8 mouse cellular contexts compared by ENCODE assay signal in the genomic region with DNA sequence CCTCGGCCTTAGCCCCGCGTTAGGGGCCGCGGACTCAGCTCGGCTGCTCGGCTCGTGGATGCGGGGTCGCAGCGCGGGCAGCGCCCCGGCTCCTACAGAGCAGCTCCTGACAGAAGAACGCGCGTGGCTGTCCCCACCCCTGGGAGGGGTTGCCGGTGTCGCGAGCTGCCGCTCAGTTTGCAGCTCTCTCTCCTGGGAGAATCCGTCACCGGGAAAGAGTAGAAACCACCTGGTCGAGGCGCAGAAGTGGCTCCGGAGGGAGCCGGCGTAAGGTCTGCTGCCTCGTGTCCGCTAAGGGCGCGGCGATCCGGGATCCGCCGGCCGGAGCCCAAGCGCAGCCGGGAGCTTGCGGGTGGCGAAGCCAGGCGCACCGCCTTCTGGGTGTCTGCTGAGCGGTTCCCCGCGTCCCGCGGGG. TPM values are rescaled to one million over a fixed set of nuclear protein-coding genes. Genes with fewer than 3 reads are reported as not detected.
DNase-seq lines count a peak whose midpoint lies in the region; ATAC-seq lines count a peak whose summit lies in the region.

No protein-coding gene starts in this region.

- H3K27me3 ChIP-seq in kidney, embryonic 14.5 days (ENCODE audit: control insufficient read depth, insufficient read depth, low read length) = no peaks in the 10 kb centered on the region; the same call in none of the 2 replicates
- 0 out of 2 replicates have a peak, but pooled peaks cover 3% of the 10 kb centered on the region for H3K27me3 ChIP-seq in forebrain, embryonic 16.5 days (replicated peaks; ENCODE audit: control insufficient read depth, insufficient read depth, low read length)
- H3K27me3 ChIP-seq in liver, embryonic 12.5 days (replicated peaks) = no peaks in the 10 kb centered on the region; the same call in 1 of the 2 replicates
- 0 out of 2 replicates have a peak, but pooled peaks cover 2% of the 10 kb centered on the region for H3K27me3 ChIP-seq in stomach, embryonic 14.5 days (ENCODE audit: control insufficient read depth, insufficient read depth, low read length)

- H3K4me3 ChIP-seq in kidney, embryonic 14.5 days (ENCODE audit: low read length) = peak overlapping the region; percentile 45
- peak overlapping the region; percentile 75 for H3K4me3 ChIP-seq in forebrain, embryonic 16.5 days (replicated peaks; ENCODE audit: low read length)
- peak overlapping the region; percentile 95 for H3K4me3 ChIP-seq in liver, embryonic 12.5 days
- H3K4me3 ChIP-seq in stomach, embryonic 14.5 days (ENCODE audit: low read depth, low read length) = peak overlapping the region; percentile 79

- H3K4me1 ChIP-seq in kidney, embryonic 14.5 days (ENCODE audit: control insufficient read depth, insufficient read depth, low read length) = no peaks in the 10 kb centered on the region
- peaks cover 23% of the 10 kb centered on the region for H3K4me1 ChIP-seq in forebrain, embryonic 16.5 days (replicated peaks; ENCODE audit: control insufficient read depth, insufficient read depth, low read length)
- peaks cover 60% of the 10 kb centered on the region for H3K4me1 ChIP-seq in liver, embryonic 12.5 days
- no peaks in the 10 kb centered on the region; the same call in 1 of the 2 replicates for H3K4me1 ChIP-seq in stomach, embryonic 14.5 days (ENCODE audit: control insufficient read depth, insufficient read depth, low read length)

- no peak overlapping the region; the same call in 1 of the 2 replicates for H3K27ac ChIP-seq in kidney, embryonic 14.5 days (ENCODE audit: low read depth, low read length)
- peak overlapping the region; percentile 99 for H3K27ac ChIP-seq in forebrain, embryonic 16.5 days (ENCODE audit: low read length)
- H3K27ac ChIP-seq in liver, embryonic 12.5 days = peak overlapping the region; percentile 98
- H3K27ac ChIP-seq in stomach, embryonic 14.5 days (ENCODE audit: low read length) = peak overlapping the region; percentile 41; the same call in 1 of the 2 replicates

- peak overlapping the region; percentile 67 for H3K9ac ChIP-seq in kidney, embryonic 14.5 days (ENCODE audit: low read depth, low read length)
- H3K9ac ChIP-seq in forebrain, embryonic 16.5 days (replicated peaks; ENCODE audit: low read depth, low read length) = peak overlapping the region; percentile 80
- H3K9ac ChIP-seq in liver, embryonic 12.5 days = peak overlapping the region; percentile 98
- peak overlapping the region; percentile 60 for H3K9ac ChIP-seq in stomach, embryonic 14.5 days (replicated peaks; ENCODE audit: low read depth, low read length)

- peak overlapping the region; percentile 99 for H3K4me2 ChIP-seq in kidney, embryonic 14.5 days (replicated peaks; ENCODE audit: low read depth, low read length)
- peak overlapping the region; percentile 75 for H3K4me2 ChIP-seq in forebrain, embryonic 16.5 days (ENCODE audit: low read length)
- peak overlapping the region; percentile 95 for H3K4me2 ChIP-seq in liver, embryonic 12.5 days
- peak overlapping the region; percentile 100 for H3K4me2 ChIP-seq in stomach, embryonic 14.5 days (replicated peaks; ENCODE audit: low read depth, low read length)

- under 1% methylated on average over 46 of the region's 48 CpGs for WGBS in kidney, embryonic 14.5 days
- WGBS in forebrain, embryonic 16.5 days = 0% methylated on average over 48 of the region's 48 CpGs
- WGBS in liver, embryonic 12.5 days (ENCODE audit: insufficient replicate concordance) = under 1% methylated on average over 45 of the region's 48 CpGs
- WGBS in stomach, embryonic 14.5 days = under 1% methylated on average over 48 of the region's 48 CpGs

- no peak for DNase-seq in kidney, adult 11 months
- peak; percentile 72 for DNase-seq in R1 (ENCODE audit: low read depth, low spot score)
- no peak for DNase-seq in left cerebral cortex, adult 8-10 months (ENCODE audit: low spot score in 2 of 2)

- peak; percentile 56 for ATAC-seq in kidney, embryonic 14.5 days (ENCODE audit: low FRiP score, low TSS enrichment)
- peak; percentile 45 for ATAC-seq in forebrain, embryonic 16.5 days
- peak; percentile 69 for ATAC-seq in liver, embryonic 12.5 days
- ATAC-seq in stomach, embryonic 14.5 days (ENCODE audit: insufficient number of reproducible peaks, insufficient read depth, low FRiP score, low read depth) = peak; percentile 50
- no peak for ATAC-seq in megakaryocyte-erythroid progenitor cell, adult 5-6 weeks (replicated peaks; ENCODE audit: low FRiP score, low TSS enrichment, poor library complexity, severe bottlenecking)

- H3K36me3 ChIP-seq in kidney, embryonic 14.5 days (ENCODE audit: control insufficient read depth, insufficient read depth, low read length) = no peaks in the 10 kb centered on the region
- no peaks in the 10 kb centered on the region for H3K36me3 ChIP-seq in forebrain, embryonic 16.5 days (ENCODE audit: control insufficient read depth, insufficient read depth)
- H3K36me3 ChIP-seq in liver, embryonic 12.5 days = peaks cover 23% of the 10 kb centered on the region
- no peaks in the 10 kb centered on the region for H3K36me3 ChIP-seq in stomach, embryonic 14.5 days (ENCODE audit: control insufficient read depth, insufficient read depth, low read length)

- H3K9me3 ChIP-seq in kidney, embryonic 14.5 days (ENCODE audit: control insufficient read depth, low read length) = no peaks in the 10 kb centered on the region
- H3K9me3 ChIP-seq in forebrain, embryonic 16.5 days (ENCODE audit: control insufficient read depth, low read length) = no peaks in the 10 kb centered on the region
- no peaks in the 10 kb centered on the region for H3K9me3 ChIP-seq in liver, embryonic 12.5 days (replicated peaks)
- no peaks in the 10 kb centered on the region for H3K9me3 ChIP-seq in stomach, embryonic 14.5 days (ENCODE audit: control insufficient read depth, low read depth, low read length)

RNA-seq across cellular contexts. Expression of a gene that starts 0.4 kb away (rescaled TPM):
- polyA plus RNA-seq in kidney, embryonic 14.5 days (2014; fragmentation: Nextera tagmentation; extraction: Ambion mirVana) = 2.0 and 2.7 TPM in 2 replicates
- polyA plus RNA-seq in forebrain, embryonic 16.5 days (2015; fragmentation: Nextera tagmentation; extraction: Ambion mirVana) = 6.6 and 8.1 TPM in 2 replicates
- 10.6 and 11.8 TPM in 2 replicates for polyA plus RNA-seq in liver, embryonic 12.5 days (2016; fragmentation: Nextera tagmentation; extraction: Ambion mirVana)
- 2.4 and 3.6 TPM in 2 replicates for polyA plus RNA-seq in stomach, embryonic 14.5 days (2014; fragmentation: Nextera tagmentation; extraction: Ambion mirVana)
- total RNA-seq in megakaryocyte-erythroid progenitor cell, adult 5-6 weeks (2014; fragmentation: Nextera tagmentation) = 17.2 and 19.2 TPM in 2 replicates
- total RNA-seq in megakaryocyte-erythroid progenitor cell, adult 5-6 weeks (2017) = 7.0 and 9.8 TPM in 2 replicates
- total RNA-seq in left cerebral cortex, adult 8-10 months (2022) = 10 to 100 TPM; 31.1 to 37.5 (median 33.0) TPM

RNA-seq across cellular contexts. Expression of a gene that starts 52.7 kb away (rescaled TPM):
- polyA plus RNA-seq in kidney, embryonic 14.5 days (2014; fragmentation: Nextera tagmentation; extraction: Ambion mirVana) = 142 and 174 TPM in 2 replicates
- polyA plus RNA-seq in forebrain, embryonic 16.5 days (2015; fragmentation: Nextera tagmentation; extraction: Ambion mirVana) = 93.1 and 97.6 TPM in 2 replicates
- 52.6 and 52.8 TPM in 2 replicates for polyA plus RNA-seq in liver, embryonic 12.5 days (2016; fragmentation: Nextera tagmentation; extraction: Ambion mirVana)
- 138 and 140 TPM in 2 replicates for polyA plus RNA-seq in stomach, embryonic 14.5 days (2014; fragmentation: Nextera tagmentation; extraction: Ambion mirVana)
- total RNA-seq in megakaryocyte-erythroid progenitor cell, adult 5-6 weeks (2014; fragmentation: Nextera tagmentation) = 39.4 and 43.1 TPM in 2 replicates
- 31.2 and 34.8 TPM in 2 replicates for total RNA-seq in megakaryocyte-erythroid progenitor cell, adult 5-6 weeks (2017)
- total RNA-seq in left cerebral cortex, adult 8-10 months (2022) = 10 to 100 TPM; 81.6 to 92.9 (median 86.8) TPM

Comparison
In these comparisons a context has a peak if more than half of its experiments do, and no peak if none do; other contexts are left out.
1. H3K4me3 ChIP-seq: peak in every context shown above with its lines; median percentile 95 in liver, embryonic 12.5 days; 79 in stomach, embryonic 14.5 days; 75 in forebrain, embryonic 16.5 days; 45 in kidney, embryonic 14.5 days.